Mouse (Mus musculus) E14TG2a.4 (cell line): ENCODE measurements around the gene Sox5.

Experiments used
- CTCF ChIP-seq: conservative IDR thresholded peaks from 2 replicates; pipeline ENCODE4 v1.5.1; 2014; ENCODE audit warnings: low read length
- NANOG ChIP-seq: IDR thresholded peaks from 2 replicates; pipeline ENCODE4 v1.6.1; 2014; ENCODE audit warnings: borderline replicate concordance, low read length, mixed read lengths
- POU5F1 ChIP-seq: IDR thresholded peaks from 2 replicates; pipeline ENCODE4 v1.6.1; 2014; ENCODE audit warnings: low read length, borderline replicate concordance

- TF ChIP-seq CTCF, result no peak
- TF ChIP-seq NANOG, result no peak
- TF ChIP-seq POU5F1, result no peak
Observed at GRCm38 (mm10) chr6:144056252-144057097, 725.3 kb downstream of the Sox5 start.
